Mouse (Mus musculus) embryo, embryonic 10.5 days (tissue): ENCODE measurements around the gene Xlr4a.
A peak's percentile ranks its signal among the peaks of the same experiment; 100 is the strongest.
"Not testable (repeated sequence)": the region's sequence is repeated elsewhere in the genome, so short reads cannot be mapped to it uniquely, and the experiment has no call there.

Experiments
- DNase-seq: peaks from one replicate; pipeline ENCODE4 v3.0.0-alpha.2; 2015; ENCODE audit warnings: low spot score

Gene Xlr4a

DNA sequence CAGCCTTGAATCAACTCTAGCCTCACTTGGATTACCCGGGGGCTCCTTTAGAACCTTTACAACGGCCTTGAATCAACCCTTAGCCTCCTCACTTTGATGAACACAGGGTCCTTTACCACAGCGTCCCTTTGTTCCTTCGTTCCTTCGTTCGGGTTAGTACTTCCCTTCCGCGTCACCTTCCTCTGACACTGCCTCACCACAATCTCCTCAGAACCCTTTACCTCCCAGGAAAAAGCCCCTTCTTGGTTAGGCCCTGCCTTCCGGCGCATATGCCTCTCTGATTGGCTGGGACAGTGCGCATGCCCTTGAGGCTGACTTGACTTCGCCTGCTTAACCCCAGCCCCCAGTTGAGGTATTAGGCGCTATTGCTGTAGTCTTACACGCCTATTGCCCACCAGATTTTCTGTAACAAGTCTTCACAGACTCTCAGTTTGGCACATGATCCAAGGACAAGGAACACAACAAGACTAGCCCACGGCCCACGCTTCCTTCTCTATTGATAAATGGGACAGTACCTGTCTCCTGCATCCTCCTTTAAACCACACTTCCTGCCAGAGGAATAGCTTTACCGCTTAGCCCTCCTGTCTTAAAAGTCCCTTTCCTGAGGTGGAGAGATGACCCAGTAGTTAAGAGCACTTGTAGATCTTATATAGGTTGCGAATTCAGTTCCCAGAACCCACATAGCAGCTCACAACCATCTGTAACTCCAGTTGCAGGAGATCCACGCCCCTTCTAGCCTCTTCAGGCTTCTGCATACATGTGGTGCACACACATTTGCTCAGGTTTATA is at the start of gene Xlr4a:
Xlr4a (minus strand) TSS at position 212 of the 789 bp plus-strand sequence.
- DNase-seq, result not testable (repeated sequence)

DNA sequence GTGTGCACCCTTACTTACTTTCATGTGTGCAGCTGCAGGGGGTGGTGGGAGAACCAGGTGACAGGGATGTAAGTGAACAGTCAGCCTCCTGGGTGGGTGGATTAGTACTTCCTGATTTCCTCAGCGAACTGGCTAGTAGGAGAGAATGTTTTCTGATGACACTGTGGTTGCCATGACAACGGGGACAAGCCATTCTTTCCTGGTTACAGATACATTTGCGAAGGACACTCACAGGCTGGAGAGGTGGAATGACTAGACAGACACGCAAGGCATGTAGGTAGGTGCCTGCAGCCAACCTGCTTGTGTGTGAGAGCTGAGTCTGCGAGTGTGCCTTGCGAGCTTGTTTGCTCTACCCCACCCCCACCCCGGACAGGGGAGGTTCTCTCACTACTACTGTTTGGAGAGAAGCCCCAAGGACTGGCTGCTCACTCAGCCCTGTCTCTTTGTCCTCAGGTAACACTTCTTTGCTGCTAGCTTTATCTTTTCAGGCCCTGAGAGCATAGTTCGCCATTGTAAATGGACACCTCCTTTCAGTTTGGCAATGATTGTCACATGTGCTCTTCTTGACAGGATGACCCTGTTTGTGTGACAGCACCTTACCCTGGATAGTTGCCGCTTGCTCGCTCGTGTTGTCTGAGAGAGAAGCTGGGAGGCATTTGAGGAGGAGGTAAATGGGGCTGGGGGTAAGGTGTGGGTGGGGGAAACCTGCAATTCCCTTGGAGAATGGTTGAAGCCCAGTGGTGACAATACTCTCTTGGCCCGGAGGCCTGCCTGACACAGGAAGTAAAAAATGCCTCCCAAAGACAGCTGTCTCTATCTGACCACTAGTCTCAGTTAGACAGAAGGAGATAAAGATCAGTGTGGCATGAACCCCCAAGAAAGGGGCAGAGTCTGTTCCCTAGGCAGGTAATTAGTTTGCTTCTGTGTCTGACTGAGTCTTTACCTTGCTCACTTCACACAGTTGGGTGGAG is 40.9 kb upstream of the Xlr4a start:
- DNase-seq, result not testable (repeated sequence)

DNA sequence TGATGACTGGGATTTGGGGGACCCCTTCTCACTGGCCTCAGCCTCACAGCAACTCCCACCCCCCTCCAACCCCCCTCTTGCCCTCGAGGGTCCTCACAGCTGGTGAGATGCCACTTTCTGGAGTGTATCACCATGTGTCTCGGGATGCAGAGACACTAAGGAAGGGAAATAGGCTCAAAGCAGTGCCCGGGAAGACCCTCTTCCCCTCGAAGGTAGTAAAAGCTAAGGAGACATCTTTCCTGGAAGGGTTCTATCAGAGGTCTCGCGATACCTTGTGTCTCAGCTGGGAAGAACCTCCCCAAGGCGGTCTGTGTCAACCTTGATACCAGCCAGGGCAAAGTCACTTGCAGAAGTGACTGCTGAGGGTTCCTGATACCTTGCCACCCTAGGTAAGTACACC is 34.5 kb upstream of the Xlr4a start, which contains the start of gene Gm14685:
Gm14685 (plus strand) TSS at position 301 of the 400 bp plus-strand sequence.
- DNase-seq, result not testable (repeated sequence)

DNA sequence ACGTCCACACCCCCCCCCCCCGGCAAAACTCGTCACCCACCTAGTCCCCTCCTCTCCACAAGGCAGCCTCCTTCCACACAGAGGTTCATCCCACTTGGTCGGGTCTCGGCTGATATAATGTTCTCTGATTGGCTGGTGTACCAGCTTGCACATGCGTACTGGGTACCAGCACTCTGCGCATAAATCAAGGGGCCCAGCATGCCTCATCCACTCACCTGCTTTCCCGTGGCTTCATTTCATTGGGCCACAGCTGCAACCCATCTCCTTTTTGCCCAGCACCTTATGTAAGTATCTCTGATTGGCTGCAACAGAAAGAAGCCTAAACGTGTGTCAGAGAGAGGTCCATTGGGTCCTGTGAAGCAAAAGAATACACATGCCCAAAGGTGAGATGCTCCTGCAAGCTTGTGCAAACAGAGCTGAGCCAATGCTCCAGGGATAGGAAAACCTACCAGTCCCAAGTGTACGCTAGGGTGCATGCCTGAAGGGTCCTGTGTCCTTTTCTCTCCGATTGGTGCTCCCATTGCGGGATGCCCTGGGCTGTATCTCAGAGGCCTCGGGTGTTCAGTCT is 14.7 kb upstream of the Xlr4a start, which contains the start of gene Xlr3a:
Xlr3a (minus strand) TSS at position 155 of the 568 bp plus-strand sequence.
- peak; percentile 0 for DNase-seq

DNA sequence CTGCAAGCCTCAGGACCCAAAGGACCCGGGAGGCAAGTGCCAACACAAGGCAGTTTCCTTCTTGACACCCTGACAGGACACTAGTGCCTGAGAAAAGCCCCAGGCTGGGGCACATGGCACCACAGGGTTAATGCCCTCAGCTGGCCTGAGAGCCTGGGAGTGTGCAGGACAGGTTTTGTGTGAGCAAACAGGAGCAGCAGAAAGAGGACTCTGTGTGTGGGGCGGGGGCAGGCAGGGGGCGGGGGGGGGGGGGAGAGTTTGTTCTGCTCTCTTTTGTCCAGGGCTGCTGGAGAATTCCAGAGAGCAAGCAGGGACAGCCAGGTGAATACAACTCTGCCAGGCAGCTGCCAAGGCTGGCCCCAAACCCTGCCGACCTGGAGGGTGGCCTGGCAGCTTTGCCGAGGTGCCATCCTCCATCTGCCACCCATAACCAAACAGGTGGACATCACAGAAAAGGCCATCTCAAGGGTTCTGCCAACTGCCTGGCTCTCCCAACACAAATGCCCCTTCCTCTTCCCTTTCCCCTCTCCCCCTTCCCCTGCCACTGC is 15.4 kb downstream of the Xlr4a start:
- not testable (repeated sequence) for DNase-seq

DNA sequence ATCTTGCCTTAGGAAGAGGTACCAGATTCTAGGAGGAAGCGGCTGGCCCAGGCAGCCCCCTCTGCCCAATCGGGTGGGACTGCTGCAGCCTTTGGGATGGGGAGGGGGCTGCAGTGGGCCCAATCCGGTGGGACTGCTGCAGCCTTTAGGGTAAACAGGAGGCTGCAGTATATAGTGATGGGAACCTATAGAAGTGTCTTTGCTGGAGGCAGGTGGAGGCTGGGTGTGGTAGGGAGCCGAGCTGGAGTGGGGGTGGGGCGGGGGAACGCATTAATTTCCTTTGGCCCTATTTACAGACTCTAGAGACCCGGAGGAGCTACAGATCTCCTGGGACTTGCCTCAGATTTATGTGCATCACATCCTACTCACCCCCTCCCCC is 17.9 kb downstream of the Xlr4a start, which contains the start of gene Pnma3:
Pnma3 (plus strand) TSS at position 373 of the 379 bp plus-strand sequence.
- DNase-seq, result no peak

DNA sequence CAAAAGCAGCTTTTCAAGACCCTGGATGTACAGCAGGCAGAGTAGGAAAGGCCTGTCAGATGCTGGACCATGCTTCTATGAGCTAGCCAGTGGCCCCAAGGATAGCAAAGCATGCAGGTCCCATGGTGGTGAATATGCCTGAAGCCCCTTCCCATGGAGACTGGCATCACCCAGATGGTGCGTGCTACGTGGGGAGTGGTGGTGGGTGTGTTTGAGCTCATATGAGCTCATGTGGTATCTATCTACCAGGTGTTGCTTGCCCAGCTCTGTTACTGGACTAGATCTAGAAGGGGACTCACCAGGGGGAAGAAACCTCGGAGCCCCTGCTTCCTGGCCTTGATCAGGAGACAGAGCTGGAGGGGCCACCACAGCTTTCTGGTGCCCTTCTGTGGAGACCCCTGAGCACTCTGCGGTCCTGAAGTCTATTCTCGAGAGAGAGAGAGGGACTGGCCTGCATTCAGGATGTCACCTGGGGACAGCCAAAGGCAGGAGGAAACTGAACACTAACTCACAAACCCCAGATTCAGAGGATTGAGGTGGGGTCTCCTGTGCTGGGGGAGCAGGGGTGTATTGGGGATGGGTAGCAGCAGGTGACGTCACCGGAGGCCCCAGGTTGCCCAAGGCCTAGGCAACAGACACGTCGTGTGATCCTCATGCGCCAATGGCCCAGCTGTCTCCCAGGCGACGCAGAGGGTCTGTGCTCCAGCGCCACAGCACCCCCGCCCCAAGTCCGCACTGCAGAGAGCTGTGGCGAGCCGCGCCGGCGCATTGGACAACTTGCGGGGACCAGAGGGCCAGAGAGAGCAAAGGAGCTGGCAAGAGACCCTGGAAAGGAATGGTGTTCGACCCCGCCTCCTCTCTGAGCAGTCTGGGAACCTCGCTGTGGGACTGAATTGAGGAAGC is 18.5 kb downstream of the Xlr4a start:
- DNase-seq, result peak; percentile 42

DNA sequence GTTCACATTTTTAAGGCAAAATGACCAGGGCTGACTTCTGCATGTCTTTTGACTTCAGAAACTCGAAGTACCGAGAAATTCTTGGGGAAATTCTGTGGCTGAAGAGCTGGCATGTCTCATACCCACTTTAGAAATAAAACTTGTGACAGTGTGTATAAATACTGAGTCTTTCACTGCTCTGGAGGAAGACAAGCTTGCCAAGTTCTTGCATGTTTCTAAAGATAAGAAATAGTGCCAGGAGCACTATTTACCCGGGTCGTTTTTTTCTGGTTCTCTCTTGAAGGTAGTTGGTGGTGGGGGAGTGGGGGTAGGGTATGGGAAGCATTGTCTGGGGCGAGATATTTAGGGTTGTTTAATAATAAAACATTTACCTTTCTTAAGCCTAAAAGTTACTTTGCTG is 20.0 kb downstream of the Xlr4a start:
- DNase-seq, result no peak

- no peak for DNase-seq
These were observed 20.8 kb downstream of the Xlr4a start for GRCm38 (mm10) chrX:73061528-73061927.

DNA sequence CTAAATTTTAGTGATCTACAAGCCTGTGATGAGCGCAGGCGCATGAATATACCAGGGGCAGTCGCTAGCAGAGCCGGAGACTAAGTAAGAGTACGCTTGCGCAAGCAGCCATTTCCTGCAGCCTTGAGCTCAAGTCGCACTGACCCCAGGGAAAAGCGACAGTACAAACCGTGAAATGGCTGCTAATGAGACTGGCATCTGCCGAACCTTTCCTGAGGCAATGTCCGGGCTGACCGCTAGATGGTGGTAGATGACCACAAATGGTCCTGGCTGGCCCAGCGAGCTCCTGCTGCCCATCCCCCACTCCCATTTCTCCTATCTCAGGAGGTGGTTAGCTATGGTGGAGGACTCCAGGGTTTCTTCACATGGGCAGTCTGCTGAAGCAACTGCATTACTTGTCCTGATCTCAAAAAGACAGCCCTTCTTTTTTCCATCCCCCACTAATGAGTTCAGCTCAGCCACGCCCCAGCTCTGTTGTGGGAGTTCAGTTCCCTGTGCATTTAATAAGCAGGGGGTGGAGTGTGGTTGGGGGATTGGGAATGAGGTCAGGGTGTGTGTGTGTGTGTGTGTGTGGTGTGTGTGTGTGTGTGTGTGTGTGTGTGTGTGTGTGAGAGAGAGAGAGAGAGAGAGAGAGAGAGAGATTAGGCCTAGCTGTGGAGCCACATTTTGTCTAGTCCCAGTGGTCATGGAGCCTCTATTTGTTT is 28.3 kb downstream of the Xlr4a start:
- peak; percentile 94 for DNase-seq

DNA sequence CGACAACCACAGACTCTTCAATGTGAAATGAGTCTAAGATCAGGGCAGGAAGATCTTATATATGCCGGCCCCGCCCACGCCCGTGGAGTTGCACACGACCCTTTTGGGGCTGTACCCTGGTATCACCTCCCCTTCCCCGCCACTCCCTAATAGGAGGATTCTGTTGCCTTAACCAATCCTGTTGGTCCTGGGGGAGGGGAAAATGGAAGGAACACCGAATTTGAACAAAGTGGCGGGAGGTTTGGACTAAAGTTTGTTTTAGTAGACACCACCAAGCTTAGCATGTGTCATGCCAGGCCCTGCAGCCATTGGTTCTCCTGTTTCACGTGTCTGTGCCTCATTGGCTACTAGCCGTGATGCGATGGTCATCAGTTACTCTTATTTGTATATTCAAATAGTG is 42.6 kb downstream of the Xlr4a start:
- DNase-seq, result no peak

DNA sequence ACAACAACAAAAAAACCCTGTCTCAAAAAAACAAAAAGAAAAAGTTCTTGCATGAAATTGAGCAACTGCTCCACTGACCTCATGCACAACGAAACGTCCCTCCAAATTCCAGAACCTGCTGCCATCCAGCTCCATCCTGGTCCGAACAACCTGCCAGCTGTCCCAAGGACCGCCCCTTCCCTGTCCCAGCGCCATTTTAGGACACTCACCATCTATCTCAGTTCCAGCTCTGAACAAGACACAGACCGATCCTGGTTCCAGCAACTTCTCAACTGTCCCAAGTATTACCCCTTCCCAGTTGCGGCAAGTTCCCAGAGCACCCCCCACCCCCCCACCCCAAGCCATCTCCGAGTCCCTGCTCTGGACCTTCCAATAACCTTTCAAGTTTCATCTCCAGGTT is 43.4 kb downstream of the Xlr4a start:
- no peak for DNase-seq

GRCm38 (mm10) chrX:73037003-73037402 is 45.3 kb downstream of the Xlr4a start, which contains the start of gene Pnma5:
Pnma5 (minus strand) TSS chrX:73037103.
- DNase-seq, result no peak
